In genomic region chr6:120309338-120309737, GRCm38 (mm10) we compare ENCODE assay signal across 21 mouse cellular contexts. TPM values are rescaled to one million over a fixed set of nuclear protein-coding genes. Genes with fewer than 3 reads are reported as not detected.
DNase-seq lines count a peak whose midpoint lies in the region; ATAC-seq and TF ChIP-seq lines count a peak whose summit lies in the region.
"Had no signal": no experiment of that assay in that cellular context is flagged by ENCODE, and none has a peak within 500 bp of the region (broad histone marks: within the 10 kb centered on the region; RNA-seq: fewer than 3 reads in every experiment).

No protein-coding gene starts in this region.

- H3K4me2 ChIP-seq in heart, embryonic 11.5 days = peak overlapping the region; percentile 42; the same call in 1 of the 2 replicates
- H3K4me2 ChIP-seq in liver, embryonic 11.5 days = no peak overlapping the region
- H3K4me2 ChIP-seq in stomach, embryonic 16.5 days (ENCODE audit: low read depth, low read length) = no peak overlapping the region
- H3K4me2 ChIP-seq: forebrain, embryonic 15.5 days; hindbrain, embryonic 14.5 days; limb, embryonic 12.5 days had no signal

- peaks cover 13% of the 10 kb centered on the region for H3K4me1 ChIP-seq in heart, embryonic 11.5 days (ENCODE audit: control insufficient read depth, insufficient read depth, low read length)
- peaks cover 6% of the 10 kb centered on the region for H3K4me1 ChIP-seq in liver, adult 2 months (ENCODE audit: control insufficient read depth, insufficient read depth, low read length)
- H3K4me1 ChIP-seq in liver, embryonic 11.5 days (replicated peaks; ENCODE audit: control insufficient read depth, insufficient read depth, low read length) = no peaks in the 10 kb centered on the region
- H3K4me1 ChIP-seq in stomach, embryonic 16.5 days (ENCODE audit: control insufficient read depth, insufficient read depth, low read length) = 0 out of 2 replicates have a peak, but pooled peaks cover 3% of the 10 kb centered on the region
- H3K4me1 ChIP-seq: forebrain, embryonic 15.5 days; limb, embryonic 12.5 days had no signal

- H3K4me3 ChIP-seq in heart, embryonic 11.5 days (ENCODE audit: low read depth, low read length) = no peak overlapping the region
- no peak overlapping the region for H3K4me3 ChIP-seq in liver, adult 2 months (ENCODE audit: insufficient read depth, low read depth, low read length)
- H3K4me3 ChIP-seq in liver, embryonic 11.5 days (ENCODE audit: low read depth, low read length) = no peak overlapping the region
- H3K4me3 ChIP-seq in stomach, embryonic 16.5 days (replicated peaks; ENCODE audit: low read length) = no peak overlapping the region
- H3K4me3 ChIP-seq: forebrain, embryonic 15.5 days; limb, embryonic 12.5 days had no signal

- H3K36me3 ChIP-seq in heart, embryonic 11.5 days (ENCODE audit: control insufficient read depth, insufficient read depth, low read length) = no peaks in the 10 kb centered on the region
- H3K36me3 ChIP-seq in liver, adult 2 months (ENCODE audit: control insufficient read depth, insufficient read depth, low read length) = no peaks in the 10 kb centered on the region
- no peaks in the 10 kb centered on the region for H3K36me3 ChIP-seq in liver, embryonic 11.5 days (ENCODE audit: control insufficient read depth, insufficient read depth, low read length)
- H3K36me3 ChIP-seq in stomach, embryonic 16.5 days (ENCODE audit: control insufficient read depth, insufficient read depth, low read length) = no peaks in the 10 kb centered on the region
- H3K36me3 ChIP-seq: forebrain, embryonic 15.5 days; limb, embryonic 12.5 days had no signal

- WGBS in heart, embryonic 11.5 days (ENCODE audit: insufficient replicate concordance) = 50% methylated on average over 9 of the region's 9 CpGs
- whole genome bisulfite sequencing in liver, adult 2 months = 33% methylated on average over 9 of the region's 9 CpGs
- WGBS in liver, embryonic 11.5 days = 79% methylated on average over 9 of the region's 9 CpGs
- WGBS in stomach, embryonic 16.5 days = 55% methylated on average over 9 of the region's 9 CpGs

- TF ChIP-seq CTCF in liver, adult 2 months (IDR thresholded peaks at IDR 0.05; ENCODE audit: low read depth, low read length) = no peak; the same call in 1 of the 2 replicates

- H3K9me3 ChIP-seq in heart, embryonic 11.5 days (replicated peaks; ENCODE audit: control insufficient read depth, low read length) = no peaks in the 10 kb centered on the region
- no peaks in the 10 kb centered on the region for H3K9me3 ChIP-seq in liver, embryonic 11.5 days (ENCODE audit: control insufficient read depth, low read length)
- no peaks in the 10 kb centered on the region for H3K9me3 ChIP-seq in stomach, embryonic 16.5 days (replicated peaks; ENCODE audit: control insufficient read depth, low read length)
- H3K9me3 ChIP-seq: forebrain, embryonic 15.5 days; limb, embryonic 12.5 days had no signal

- no peak for TF ChIP-seq POLR2A in liver, adult 2 months (IDR thresholded peaks at IDR 0.05; ENCODE audit: extremely low read depth, insufficient read depth, low read length)

- intact Hi-C loops in heart, postnatal 14 days (cut with DNase I) = loop anchor here (10.0 kb wide), 1 partner anchor 515 kb away; no protein-coding TSS in a partner anchor

- no peaks in the 10 kb centered on the region for H3K79me2 ChIP-seq in liver, adult 2 months (ENCODE audit: control insufficient read depth, insufficient read depth, low read length)

- H3K9ac ChIP-seq in heart, embryonic 11.5 days (ENCODE audit: low read depth, low read length) = no peak overlapping the region
- no peak overlapping the region for H3K9ac ChIP-seq in liver, adult 2 months (ENCODE audit: low read depth, low read length)
- H3K9ac ChIP-seq in liver, embryonic 11.5 days (ENCODE audit: low read depth, low read length) = no peak overlapping the region
- H3K9ac ChIP-seq in stomach, embryonic 16.5 days (ENCODE audit: low read length) = no peak overlapping the region
- H3K9ac ChIP-seq: forebrain, embryonic 15.5 days; hindbrain, embryonic 14.5 days; limb, embryonic 12.5 days had no signal

- no peak for ATAC-seq in heart, embryonic 11.5 days (replicated peaks; ENCODE audit: insufficient number of reproducible peaks, low FRiP score, low TSS enrichment)
- no peak for ATAC-seq in liver, embryonic 11.5 days (replicated peaks; ENCODE audit: low FRiP score)
- ATAC-seq in stomach, embryonic 16.5 days (ENCODE audit: insufficient read depth, low FRiP score) = peak; percentile 49; the same call in 1 of the 2 replicates
- ATAC-seq: forebrain, embryonic 15.5 days had no signal

- H3K27ac ChIP-seq in heart, embryonic 11.5 days (ENCODE audit: low read depth, low read length) = peak overlapping the region; percentile 41; the same call in 1 of the 2 replicates
- H3K27ac ChIP-seq in liver, adult 2 months (replicated peaks; ENCODE audit: insufficient read depth, low read depth, low read length) = peak overlapping the region; percentile 92
- no peak overlapping the region for H3K27ac ChIP-seq in liver, embryonic 11.5 days (ENCODE audit: low read depth, low read length)
- H3K27ac ChIP-seq in stomach, embryonic 16.5 days (ENCODE audit: low read length) = no peak overlapping the region; the same call in 1 of the 2 replicates
- H3K27ac ChIP-seq: forebrain, embryonic 15.5 days; hindbrain, embryonic 14.5 days; kidney, postnatal 0 days; limb, embryonic 12.5 days had no signal

- no peak for DNase-seq in heart, adult 8-10 months (ENCODE audit: low spot score)
- peak; percentile 99 for DNase-seq in liver, adult 2 months (ENCODE audit: extremely low read depth, low read depth, low spot score)
- DNase-seq in liver, embryonic 11.5 days (ENCODE audit: low spot score) = no peak
- DNase-seq in heart, postnatal 14 days = peak; percentile 9 to 19
- DNase-seq in cerebellum, adult 11 months = no peak
- no peak for DNase-seq in frontal cortex, postnatal 10 days (ENCODE audit: low spot score in 2 of 2)
- DNase-seq: adrenal gland, postnatal 14 days; cerebellum, adult 2 months; right cerebral cortex, postnatal 25 days; thymus, postnatal 36 days had no signal

- 0 out of 2 replicates have a peak, but pooled peaks cover 2% of the 10 kb centered on the region for H3K27me3 ChIP-seq in heart, embryonic 11.5 days (ENCODE audit: control insufficient read depth, insufficient read depth, low read length)
- H3K27me3 ChIP-seq in liver, adult 2 months (ENCODE audit: control insufficient read depth, insufficient read depth, low read length) = no peaks in the 10 kb centered on the region
- H3K27me3 ChIP-seq in liver, embryonic 11.5 days (replicated peaks; ENCODE audit: control insufficient read depth, insufficient read depth, low read length) = no peaks in the 10 kb centered on the region
- no peaks in the 10 kb centered on the region for H3K27me3 ChIP-seq in stomach, embryonic 16.5 days (ENCODE audit: control insufficient read depth, insufficient read depth, low read length)
- H3K27me3 ChIP-seq: forebrain, embryonic 15.5 days; limb, embryonic 12.5 days had no signal

RNA-seq across cellular contexts. Expression of gene B4galnt3, which starts 15.0 kb away (rescaled TPM):
- 0.17 and 0.19 TPM in 2 replicates for polyA plus RNA-seq in heart, embryonic 11.5 days (2014; fragmentation: Nextera tagmentation; extraction: Ambion mirVana)
- total RNA-seq in heart, adult 8-10 months (2022) = under 1 TPM; 0.09 to 0.47 (median 0.18) TPM
- 1.1 and 1.2 TPM in 2 replicates for total RNA-seq in liver, adult 2 months (2014; rRNA removed)
- 1.2 and 1.5 TPM in 2 replicates for polyA plus RNA-seq in liver, adult 2 months (2012; rRNA removed)
- polyA plus RNA-seq in liver, embryonic 11.5 days (2014; fragmentation: Nextera tagmentation; extraction: Ambion mirVana) = 0.08 and 0.25 TPM in 2 replicates
- total RNA-seq in heart, postnatal 14 days (2021) = under 1 TPM; 0.29 to 0.50 TPM
- polyA plus RNA-seq in stomach, embryonic 16.5 days (2015; fragmentation: Nextera tagmentation; extraction: Ambion mirVana) = 0.68 and 0.77 TPM in 2 replicates
- total RNA-seq: granulocyte monocyte progenitor cell, adult 5-6 weeks; monocyte, adult 5-6 weeks had no signal

RNA-seq across cellular contexts. Expression of gene D330020A13Rik, which starts 15.2 kb away (rescaled TPM):
- polyA plus RNA-seq in heart, embryonic 11.5 days (2014; fragmentation: Nextera tagmentation; extraction: Ambion mirVana) = 0.26 and 0.34 TPM in 2 replicates
- not detected for total RNA-seq in heart, adult 8-10 months (2022)
- not detected in 2 replicates for total RNA-seq in liver, adult 2 months (2014; rRNA removed)
- polyA plus RNA-seq in liver, adult 2 months (2012; rRNA removed) = not detected in 2 replicates
- polyA plus RNA-seq in liver, embryonic 11.5 days (2014; fragmentation: Nextera tagmentation; extraction: Ambion mirVana) = not detected in 2 replicates
- total RNA-seq in heart, postnatal 14 days (2021) = not detected
- not detected in 2 replicates for polyA plus RNA-seq in stomach, embryonic 16.5 days (2015; fragmentation: Nextera tagmentation; extraction: Ambion mirVana)
- total RNA-seq: adrenal gland, postnatal 14 days; granulocyte monocyte progenitor cell, adult 5-6 weeks; layer of hippocampus, postnatal 10 days; monocyte, adult 5-6 weeks had no signal
- polyA plus RNA-seq: forebrain, embryonic 15.5 days; hindbrain, embryonic 14.5 days; liver, embryonic 16.5 days; neural tube, embryonic 14.5 days had no signal

RNA-seq across cellular contexts. Expression of gene Kdm5a, which starts 54.6 kb away (rescaled TPM):
- polyA plus RNA-seq in heart, embryonic 11.5 days (2014; fragmentation: Nextera tagmentation; extraction: Ambion mirVana) = 37.9 and 40.7 TPM in 2 replicates
- total RNA-seq in heart, adult 8-10 months (2022) = 10 to 100 TPM; 24.9 to 31.2 (median 30.9) TPM
- total RNA-seq in liver, adult 2 months (2014; rRNA removed) = 20.8 and 24.2 TPM in 2 replicates
- 1.7 and 2.2 TPM in 2 replicates for polyA plus RNA-seq in liver, adult 2 months (2012; rRNA removed)
- 59.9 and 63.4 TPM in 2 replicates for polyA plus RNA-seq in liver, embryonic 11.5 days (2014; fragmentation: Nextera tagmentation; extraction: Ambion mirVana)
- 10 to 100 TPM; 36.6 to 40.0 TPM for total RNA-seq in heart, postnatal 14 days (2021)
- polyA plus RNA-seq in stomach, embryonic 16.5 days (2015; fragmentation: Nextera tagmentation; extraction: Ambion mirVana) = 37.5 and 39.4 TPM in 2 replicates

RNA-seq across cellular contexts. Expression of gene Ccdc77, which starts 54.8 kb away (rescaled TPM):
- 20.1 and 20.9 TPM in 2 replicates for polyA plus RNA-seq in heart, embryonic 11.5 days (2014; fragmentation: Nextera tagmentation; extraction: Ambion mirVana)
- total RNA-seq in heart, adult 8-10 months (2022) = 1 to 10 TPM; 2.9 to 4.7 (median 4.0) TPM
- total RNA-seq in liver, adult 2 months (2014; rRNA removed) = 4.5 and 5.0 TPM in 2 replicates
- 1.0 and 1.5 TPM in 2 replicates for polyA plus RNA-seq in liver, adult 2 months (2012; rRNA removed)
- 25.4 and 25.5 TPM in 2 replicates for polyA plus RNA-seq in liver, embryonic 11.5 days (2014; fragmentation: Nextera tagmentation; extraction: Ambion mirVana)
- 1 to 10 TPM; 7.1 to 7.7 TPM for total RNA-seq in heart, postnatal 14 days (2021)
- 19.3 and 20.8 TPM in 2 replicates for polyA plus RNA-seq in stomach, embryonic 16.5 days (2015; fragmentation: Nextera tagmentation; extraction: Ambion mirVana)

Comparison
In these comparisons a context has a peak if more than half of its experiments do, and no peak if none do; other contexts are left out.
1. H3K27ac ChIP-seq: peak in heart, embryonic 11.5 days (single experiment) and liver, adult 2 months (single experiment); none in liver, embryonic 11.5 days (single experiment) and stomach, embryonic 16.5 days (single experiment).
2. DNase-seq: peak in liver, adult 2 months (single experiment) and heart, postnatal 14 days (2 of 2); none in heart, adult 8-10 months (single experiment), liver, embryonic 11.5 days (single experiment), cerebellum, adult 11 months (single experiment) and frontal cortex, postnatal 10 days (0 of 2).
3. RNA of gene Kdm5a, which starts 54.6 kb away (polyA plus RNA-seq): 59.9 to 63.4 TPM in liver, embryonic 11.5 days, 37.9 to 40.7 TPM in heart, embryonic 11.5 days and 37.5 to 39.4 TPM in stomach, embryonic 16.5 days; 1.7 to 2.2 TPM in liver, adult 2 months; every median in the first group is over 10 times any median in the second.